Mouse (Mus musculus) heart, adult 11 months (tissue): Measurements from ENCODE around the gene Pxmp4.

Experiments used
- DNase-seq: peaks from one replicate; pipeline ENCODE4 v3.0.0; 2022

Gene Pxmp4

GRCm38 (mm10) chr2:154539720-154540119 is 63.8 kb downstream of the Pxmp4 start:
- DNase-seq, result no peak

- no peak for DNase-seq
These were observed 64.8 kb downstream of the Pxmp4 start for GRCm38 (mm10) chr2:154538710-154539109.

DNA sequence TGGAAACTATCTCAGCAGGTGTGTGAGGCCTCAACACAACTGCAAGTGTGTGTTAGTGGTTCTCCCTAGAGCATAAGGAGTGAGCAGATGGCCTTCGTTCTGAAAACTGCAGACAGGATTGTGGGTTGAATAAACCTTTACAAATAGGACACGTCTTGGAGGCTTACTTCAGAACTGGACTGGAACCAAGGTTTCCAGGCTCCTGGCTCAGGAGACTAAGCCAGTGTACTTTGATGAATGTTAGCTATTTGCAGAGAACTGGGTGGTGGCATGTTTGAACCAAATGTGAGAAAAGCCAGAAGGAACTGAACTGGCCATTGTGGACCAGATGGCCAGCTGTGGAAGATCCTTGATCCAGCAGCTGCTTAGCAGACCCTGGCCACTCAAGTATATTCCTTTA is 65.2 kb downstream of the Pxmp4 start:
- peak; percentile 94 for DNase-seq
